Mouse (Mus musculus): ENCODE data around the gene Syt14. TPM values are rescaled to one million over a fixed set of nuclear protein-coding genes. Genes with fewer than 3 reads are reported as not detected.

Gene Syt14
- 0.14 and 0.92 TPM in 2 replicates for total RNA-seq (2017)

- ATAC-seq (replicated peaks; ENCODE audit: low read depth, poor library complexity, severe bottlenecking), result peak; percentile 96
Observed at GRCm38 (mm10) chr1:193035371-193036238, at the start of gene Syt14. Gene Syt14, minus strand, starts transcription at chr1:193035775.

- ATAC-seq (replicated peaks; ENCODE audit: low read depth, poor library complexity, severe bottlenecking), result no peak
Observed at GRCm38 (mm10) chr1:193084016-193084415, 48.4 kb upstream of the Syt14 start.

- ATAC-seq (replicated peaks; ENCODE audit: low read depth, poor library complexity, severe bottlenecking), result no peak
Observed at GRCm38 (mm10) chr1:193083051-193083450, 47.5 kb upstream of the Syt14 start.

- ATAC-seq (replicated peaks; ENCODE audit: low read depth, poor library complexity, severe bottlenecking), result no peak
Observed at GRCm38 (mm10) chr1:193082311-193082921, 46.8 kb upstream of the Syt14 start.

- no peak for ATAC-seq (replicated peaks; ENCODE audit: low read depth, poor library complexity, severe bottlenecking)
Observed at GRCm38 (mm10) chr1:193062618-193063017, 27.0 kb upstream of the Syt14 start.

- peak; percentile 97 for ATAC-seq (replicated peaks; ENCODE audit: low read depth, poor library complexity, severe bottlenecking)
Observed at GRCm38 (mm10) chr1:193060167-193060566, 24.6 kb upstream of the Syt14 start.

- no peak for ATAC-seq (replicated peaks; ENCODE audit: low read depth, poor library complexity, severe bottlenecking)
Observed at GRCm38 (mm10) chr1:193059596-193059995, 24.0 kb upstream of the Syt14 start.

GRCm38 (mm10) chr1:193054401-193054800, 18.8 kb upstream of the Syt14 start:
- no peak for ATAC-seq (replicated peaks; ENCODE audit: low read depth, poor library complexity, severe bottlenecking)

- ATAC-seq (replicated peaks; ENCODE audit: low read depth, poor library complexity, severe bottlenecking), result no peak
Observed at GRCm38 (mm10) chr1:193053065-193053464, 17.5 kb upstream of the Syt14 start.

- ATAC-seq (replicated peaks; ENCODE audit: low read depth, poor library complexity, severe bottlenecking), result no peak
Observed at GRCm38 (mm10) chr1:193047616-193048015, 12.0 kb upstream of the Syt14 start.

- ATAC-seq (replicated peaks; ENCODE audit: low read depth, poor library complexity, severe bottlenecking), result no peak
Observed at GRCm38 (mm10) chr1:193042760-193043295, 7.3 kb upstream of the Syt14 start.

- ATAC-seq (replicated peaks; ENCODE audit: low read depth, poor library complexity, severe bottlenecking), result no peak
Observed at GRCm38 (mm10) chr1:193034951-193035370, 614 bp downstream of the Syt14 start.

- ATAC-seq (replicated peaks; ENCODE audit: low read depth, poor library complexity, severe bottlenecking), result no peak
Observed at GRCm38 (mm10) chr1:193024311-193024710, 11.3 kb downstream of the Syt14 start.

- ATAC-seq (replicated peaks; ENCODE audit: low read depth, poor library complexity, severe bottlenecking), result no peak
Observed at GRCm38 (mm10) chr1:193012351-193012750, 23.2 kb downstream of the Syt14 start.

- no peak for ATAC-seq (replicated peaks; ENCODE audit: low read depth, poor library complexity, severe bottlenecking)
Observed at GRCm38 (mm10) chr1:193011000-193011769, 24.4 kb downstream of the Syt14 start.

GRCm38 (mm10) chr1:193004581-193004980, 31.0 kb downstream of the Syt14 start:
- no peak for ATAC-seq (replicated peaks; ENCODE audit: low read depth, poor library complexity, severe bottlenecking)

- no peak for ATAC-seq (replicated peaks; ENCODE audit: low read depth, poor library complexity, severe bottlenecking)
Observed at GRCm38 (mm10) chr1:193003953-193004352, 31.6 kb downstream of the Syt14 start.

GRCm38 (mm10) chr1:193002307-193002706, 33.3 kb downstream of the Syt14 start:
- peak; percentile 33; the same call in 1 of the 2 replicates for ATAC-seq (replicated peaks; ENCODE audit: low read depth, poor library complexity, severe bottlenecking)

- ATAC-seq (replicated peaks; ENCODE audit: low read depth, poor library complexity, severe bottlenecking), result peak; percentile 63
Observed at GRCm38 (mm10) chr1:193001587-193001986, 34.0 kb downstream of the Syt14 start.

- ATAC-seq (replicated peaks; ENCODE audit: low read depth, poor library complexity, severe bottlenecking), result peak; percentile 62; the same call in 1 of the 2 replicates
Observed at GRCm38 (mm10) chr1:193000908-193001307, 34.7 kb downstream of the Syt14 start.

Measured in common myeloid progenitor, adult 5-6 weeks (primary cell).